Mouse (Mus musculus) thymus, postnatal 25 days (tissue): ENCODE data around the gene Nrm.
A peak's percentile ranks its signal among the peaks of the same experiment; 100 is the strongest.

Experiments used
- DNase-seq: peaks from one replicate; pipeline ENCODE4 v3.0.0; 2022

Gene Nrm

DNA sequence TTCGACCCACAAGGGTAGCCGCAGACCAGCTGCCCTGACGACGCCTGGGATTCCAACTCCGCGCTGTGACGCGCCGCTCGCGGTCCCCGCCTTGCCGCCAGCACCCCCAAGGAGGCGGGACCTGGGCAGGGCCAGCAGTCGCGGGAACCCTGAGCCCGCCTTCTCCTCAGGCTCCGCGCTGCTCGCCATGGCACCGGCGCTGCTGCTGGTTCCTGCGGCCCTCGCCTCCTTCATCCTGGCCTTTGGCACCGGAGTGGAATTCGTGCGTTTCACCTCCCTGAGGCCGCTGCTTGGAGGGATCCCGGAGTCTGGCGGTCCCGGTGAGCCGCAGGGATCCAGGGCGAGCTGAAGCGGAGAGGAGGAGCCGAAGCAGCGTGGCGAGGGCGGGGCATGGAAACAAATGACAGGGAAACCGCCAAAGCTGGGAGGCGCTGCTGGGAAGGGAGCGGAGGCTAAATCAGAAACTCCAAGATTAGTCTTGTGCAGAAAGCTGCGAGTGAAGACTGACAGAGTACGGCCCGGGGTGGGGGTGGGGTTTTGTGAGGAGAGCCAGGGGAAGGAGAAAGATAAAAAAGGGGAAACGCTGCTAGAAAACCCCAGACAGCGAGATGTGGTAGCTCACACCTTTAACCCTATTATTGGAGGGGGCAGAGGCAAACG is at the start of gene Nrm:
TSS of gene Nrm (plus strand) at position 121 of the 660 bp plus-strand sequence.
- DNase-seq, result peak; percentile 88

- no peak for DNase-seq
Observed at GRCm38 (mm10) chr17:35812307-35812706, 48.8 kb upstream of the Nrm start.

DNA sequence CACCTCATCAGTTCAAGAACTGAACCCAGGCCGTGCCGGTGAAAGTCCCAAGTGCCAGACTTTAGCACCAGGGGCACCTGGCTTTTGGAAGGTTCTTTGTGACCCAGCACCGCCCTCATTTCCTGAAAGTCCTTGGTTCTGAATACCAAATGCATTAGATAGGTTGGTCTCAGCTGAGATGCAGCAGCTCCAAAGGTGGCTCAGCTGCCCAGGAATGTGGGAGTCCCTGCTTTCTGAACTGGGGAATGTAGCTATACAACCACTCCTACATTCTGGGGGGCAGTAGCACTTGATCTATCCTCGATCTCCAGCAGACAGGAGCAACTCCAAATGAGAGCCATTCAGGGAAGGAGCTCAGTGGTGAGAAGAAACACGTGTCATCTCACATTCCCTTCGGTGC is 48.4 kb upstream of the Nrm start:
- no peak for DNase-seq

GRCm38 (mm10) chr17:35813245-35813647 is 47.9 kb upstream of the Nrm start:
- no peak for DNase-seq

- DNase-seq, result no peak
Observed at GRCm38 (mm10) chr17:35813653-35814052, 47.5 kb upstream of the Nrm start.

GRCm38 (mm10) chr17:35814678-35815077 is 46.4 kb upstream of the Nrm start:
- no peak for DNase-seq

- no peak for DNase-seq
Observed at GRCm38 (mm10) chr17:35815836-35816235, 45.3 kb upstream of the Nrm start.

DNA sequence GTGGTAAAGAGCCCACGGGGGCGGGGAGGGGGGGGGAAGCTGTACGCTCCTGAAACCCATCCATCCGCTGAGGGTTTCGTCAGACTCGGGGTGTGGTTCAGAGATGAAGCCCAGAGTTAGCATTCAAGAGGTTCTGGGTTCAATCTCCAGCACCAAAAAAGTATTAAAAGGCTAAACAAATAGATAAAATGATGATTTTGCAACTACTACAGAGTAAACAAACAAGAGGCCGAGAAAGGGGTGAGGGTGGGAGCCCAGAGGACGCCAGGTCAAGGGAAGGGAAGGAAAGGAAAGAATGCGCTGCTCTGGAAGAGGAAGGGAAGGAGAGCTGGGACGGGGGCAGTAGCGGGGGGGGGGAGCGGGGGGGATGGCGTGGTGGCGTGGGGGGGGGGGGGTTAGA is 44.4 kb upstream of the Nrm start:
- no peak for DNase-seq

GRCm38 (mm10) chr17:35817226-35817625 is 43.9 kb upstream of the Nrm start:
- DNase-seq, result no peak

DNA sequence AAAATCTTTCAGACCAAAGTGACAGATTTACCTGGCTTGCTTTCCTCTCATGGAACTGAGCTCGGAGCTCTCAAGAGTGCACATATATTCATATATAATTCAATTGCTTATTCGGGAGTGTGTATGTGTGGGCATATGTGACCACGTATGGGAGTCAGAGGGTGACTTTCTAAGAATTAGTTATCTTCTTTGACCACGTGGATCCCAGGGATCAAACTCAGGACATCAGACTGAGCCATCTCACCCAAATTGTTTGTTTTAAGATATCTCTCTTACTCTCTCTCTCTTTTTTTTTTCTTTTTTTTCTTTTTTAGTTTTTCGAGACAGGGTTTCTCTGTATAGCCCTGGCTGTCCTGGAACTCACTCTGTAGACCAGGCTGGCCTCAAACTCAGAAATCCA is 41.0 kb upstream of the Nrm start:
- no peak for DNase-seq

DNA sequence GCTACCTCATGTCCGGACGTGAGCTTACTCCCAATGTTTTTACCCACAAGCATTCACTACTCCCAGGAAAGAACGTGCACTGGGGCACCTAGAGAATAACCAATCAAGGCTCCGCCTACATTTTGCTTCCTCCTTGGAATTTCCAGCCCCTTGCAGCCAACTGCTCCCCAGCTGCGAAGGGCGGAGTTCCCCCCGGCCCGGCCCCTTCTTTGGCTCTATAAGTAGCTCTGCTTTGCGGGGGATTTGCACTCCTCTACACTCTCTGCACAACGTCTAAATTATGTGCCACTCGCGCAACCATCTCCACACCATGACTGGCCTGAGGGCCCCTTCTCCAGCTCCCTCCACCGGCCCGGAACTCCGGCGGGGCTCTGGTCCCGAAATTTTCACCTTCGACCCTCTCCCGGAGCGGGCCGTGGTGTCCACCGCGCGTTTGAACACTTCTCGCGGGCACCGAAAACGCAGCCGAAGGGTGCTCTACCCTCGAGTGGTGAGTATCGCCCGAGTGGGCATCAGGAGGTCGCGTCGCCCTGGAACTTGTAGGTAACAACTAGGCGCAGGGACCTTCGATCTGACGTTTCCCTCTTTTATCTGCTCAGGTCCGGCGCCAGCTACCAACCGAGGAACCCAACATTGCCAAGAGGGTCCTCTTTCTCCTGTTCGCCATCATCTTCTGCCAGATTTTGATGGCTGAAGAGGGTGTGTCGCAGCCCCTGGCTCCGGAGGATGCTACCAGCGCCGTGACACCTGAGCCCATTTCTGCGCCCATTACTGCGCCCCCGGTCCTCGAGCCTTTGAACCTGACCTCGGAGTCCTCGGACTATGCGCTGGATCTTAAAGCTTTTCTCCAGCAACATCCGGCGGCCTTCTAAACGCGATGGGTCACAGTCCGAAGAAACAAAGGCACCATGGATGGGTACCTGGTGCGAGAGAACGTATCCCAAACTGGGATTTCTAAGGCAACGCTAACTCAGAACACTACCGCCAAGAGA is 39.4 kb upstream of the Nrm start, which contains the start of gene Ier3:
TSS of gene Ier3 (plus strand) at position 246 of the 992 bp plus-strand sequence.
- no peak for DNase-seq

DNA sequence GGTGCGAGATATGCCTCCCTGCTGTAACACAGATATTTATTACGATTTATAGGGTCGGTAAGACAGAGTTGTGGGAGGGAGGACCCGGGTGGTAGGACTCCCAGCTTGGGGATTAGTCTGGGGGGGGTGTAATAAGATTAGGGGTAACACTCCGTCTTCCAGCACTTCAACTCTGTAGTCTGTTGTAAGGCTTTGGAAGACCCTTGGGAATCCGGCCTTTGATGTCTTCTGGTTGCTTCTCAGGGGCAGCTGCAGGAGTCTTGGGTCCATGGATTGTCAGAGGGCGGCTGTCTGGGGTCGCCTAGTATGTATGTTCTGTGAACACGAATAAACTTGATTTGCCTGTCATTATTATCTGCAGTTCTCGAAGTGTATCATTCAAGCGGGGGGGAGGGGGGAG is 38.6 kb upstream of the Nrm start:
- DNase-seq, result no peak

GRCm38 (mm10) chr17:35822964-35823937 is 37.9 kb upstream of the Nrm start, which contains the start of gene Flot1:
Flot1 (plus strand) TSS chr17:35823230.
- DNase-seq, result peak; percentile 82

DNA sequence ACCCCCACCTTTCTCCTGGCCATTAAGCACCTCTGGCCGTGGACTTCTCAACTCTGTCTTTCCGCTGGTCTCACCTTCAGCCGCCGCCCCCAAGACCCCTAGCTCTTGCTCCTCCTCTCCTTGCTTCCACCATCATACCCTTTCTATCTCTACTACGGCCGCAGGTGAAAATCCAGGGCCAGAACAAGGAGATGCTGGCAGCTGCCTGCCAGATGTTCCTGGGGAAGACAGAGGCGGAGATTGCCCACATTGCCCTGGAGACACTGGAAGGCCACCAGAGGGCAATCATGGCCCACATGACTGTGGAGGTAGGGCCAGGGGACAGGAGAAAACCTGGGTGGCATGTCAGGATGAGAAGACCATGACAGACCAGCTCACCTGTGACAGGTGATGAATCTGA is 36.7 kb upstream of the Nrm start:
- no peak for DNase-seq

DNA sequence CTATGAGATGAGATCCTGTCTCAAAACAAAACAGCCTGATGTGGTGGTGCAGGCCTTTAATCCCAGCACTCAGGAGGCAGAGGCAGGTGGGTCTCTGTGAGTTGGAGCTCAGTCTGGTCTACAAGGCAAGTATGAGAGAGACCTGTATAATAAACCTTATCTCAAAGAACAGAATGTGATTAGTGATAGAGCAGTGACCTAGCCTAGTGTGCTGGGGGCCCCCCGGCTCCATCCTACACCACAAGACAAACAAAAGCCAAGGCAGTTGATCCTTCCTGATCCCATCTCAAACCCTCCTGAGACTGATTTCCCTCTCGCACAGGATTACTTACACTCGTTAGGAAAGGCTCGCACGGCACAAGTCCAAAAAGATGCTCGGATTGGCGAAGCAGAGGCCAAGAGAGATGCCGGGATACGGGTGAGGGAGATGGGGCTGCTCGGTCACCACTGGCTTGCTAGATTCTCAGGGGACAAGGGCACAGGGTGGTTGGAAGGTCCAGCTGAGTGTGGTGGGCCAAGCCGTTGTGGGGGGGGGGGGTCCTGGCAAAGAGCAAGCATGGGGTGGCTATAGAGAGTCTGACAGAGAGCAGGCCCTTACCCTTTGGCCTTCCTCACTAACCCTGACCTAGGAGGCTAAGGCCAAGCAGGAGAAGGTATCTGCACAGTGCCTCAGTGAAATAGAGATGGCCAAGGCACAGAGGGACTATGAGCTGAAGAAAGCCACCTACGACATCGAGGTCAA is 35.8 kb upstream of the Nrm start:
- DNase-seq, result no peak

DNA sequence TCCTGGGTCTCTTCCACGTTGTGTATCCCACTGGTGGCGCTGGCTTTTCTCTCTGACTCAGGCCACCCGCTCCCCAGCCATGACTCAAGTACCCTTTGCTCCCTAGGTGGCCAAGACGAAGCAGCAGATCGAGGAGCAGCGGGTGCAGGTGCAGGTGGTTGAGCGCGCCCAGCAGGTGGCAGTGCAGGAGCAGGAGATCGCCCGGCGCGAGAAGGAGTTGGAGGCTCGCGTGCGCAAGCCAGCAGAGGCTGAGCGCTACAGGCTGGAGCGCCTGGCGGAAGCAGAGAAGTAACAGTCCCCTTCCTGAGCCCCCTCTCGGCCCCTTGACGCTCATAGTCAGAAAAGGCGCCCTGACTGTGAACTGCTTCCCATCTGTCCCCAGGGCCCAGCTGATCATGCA is 31.4 kb upstream of the Nrm start:
- DNase-seq, result peak; percentile 94

DNA sequence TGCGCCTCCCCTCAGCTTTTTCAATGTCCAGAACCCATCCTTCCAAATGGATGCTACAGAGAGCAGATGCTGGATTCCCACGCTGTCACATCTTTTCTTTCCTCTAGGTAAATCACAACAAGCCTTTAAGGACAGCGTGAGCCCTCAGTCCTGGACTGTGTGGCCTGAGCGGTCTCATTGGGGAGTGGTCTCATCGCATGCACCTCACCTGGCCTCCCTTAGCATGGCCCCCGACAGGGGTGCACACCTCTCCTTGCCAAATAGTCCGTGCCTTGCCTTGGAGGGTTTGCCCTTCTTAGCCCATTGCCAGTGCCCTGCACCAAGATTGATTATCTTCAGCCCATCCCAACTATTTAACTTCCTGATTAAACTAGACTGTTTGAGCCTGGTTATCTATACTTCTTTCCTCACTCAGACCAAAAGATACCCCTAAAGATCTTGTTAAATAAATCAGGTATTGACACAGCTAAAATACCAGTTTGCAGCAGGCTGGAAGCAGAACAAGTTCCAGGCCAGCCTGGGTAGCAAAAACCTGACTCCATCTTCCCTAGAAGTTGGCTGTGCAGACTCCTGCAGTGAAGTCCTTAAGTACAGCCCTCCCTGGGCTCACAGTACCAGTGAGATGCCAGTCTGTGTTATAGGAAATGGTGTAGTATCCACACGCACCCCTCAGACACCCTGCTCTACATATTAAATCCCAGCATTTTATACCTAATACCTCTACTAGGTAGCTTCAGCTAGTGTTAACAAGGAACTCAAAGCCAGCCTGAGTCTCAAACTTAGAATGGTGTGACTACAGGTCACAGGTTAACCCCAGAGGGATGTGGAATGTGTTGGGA is 28.5 kb upstream of the Nrm start:
- no peak for DNase-seq

- no peak for DNase-seq
Observed at GRCm38 (mm10) chr17:35833239-35833751, 27.8 kb upstream of the Nrm start.

GRCm38 (mm10) chr17:35833894-35834293 is 27.2 kb upstream of the Nrm start:
- no peak for DNase-seq

DNA sequence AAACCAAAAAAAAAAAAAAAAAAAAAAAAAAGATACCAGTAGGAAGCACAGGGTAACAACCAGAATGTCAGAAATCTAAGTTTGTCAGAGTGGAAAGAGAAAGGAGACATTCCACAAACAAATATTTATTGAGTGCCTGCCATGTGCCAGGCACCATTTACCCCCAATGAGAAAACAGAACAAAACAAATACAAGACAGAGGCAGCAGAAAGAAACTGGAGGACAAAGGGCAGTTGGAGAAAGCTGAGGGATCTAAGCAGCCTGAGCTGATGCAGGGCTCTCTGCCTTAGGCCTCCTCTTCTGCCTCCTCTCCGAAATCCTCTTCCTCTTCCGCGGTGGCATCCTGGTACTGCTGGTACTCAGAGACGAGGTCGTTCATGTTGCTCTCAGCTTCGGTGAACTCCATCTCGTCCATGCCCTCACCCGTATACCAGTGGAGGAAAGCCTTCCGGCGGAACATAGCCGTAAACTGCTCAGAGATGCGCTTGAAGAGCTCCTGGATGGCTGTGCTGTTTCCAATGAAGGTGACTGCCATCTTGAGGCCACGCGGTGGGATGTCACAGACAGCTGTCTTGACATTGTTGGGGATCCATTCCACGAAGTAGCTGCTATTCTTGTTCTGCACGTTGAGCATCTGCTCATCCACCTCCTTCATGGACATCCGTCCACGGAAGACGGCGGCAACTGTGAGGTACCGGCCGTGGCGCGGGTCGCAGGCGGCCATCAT is 26.3 kb upstream of the Nrm start:
- no peak for DNase-seq
